Mouse (Mus musculus): ENCODE results near the gene Unc119b. TPM values are rescaled to one million over a fixed set of nuclear protein-coding genes. Genes with fewer than 3 reads are reported as not detected.
A peak's percentile ranks its signal among the peaks of the same experiment; 100 is the strongest.

Gene Unc119b
- polyA plus RNA-seq (2014; fragmentation: Nextera tagmentation; extraction: Ambion mirVana), result 65.3 and 65.4 TPM in 2 replicates

DNA sequence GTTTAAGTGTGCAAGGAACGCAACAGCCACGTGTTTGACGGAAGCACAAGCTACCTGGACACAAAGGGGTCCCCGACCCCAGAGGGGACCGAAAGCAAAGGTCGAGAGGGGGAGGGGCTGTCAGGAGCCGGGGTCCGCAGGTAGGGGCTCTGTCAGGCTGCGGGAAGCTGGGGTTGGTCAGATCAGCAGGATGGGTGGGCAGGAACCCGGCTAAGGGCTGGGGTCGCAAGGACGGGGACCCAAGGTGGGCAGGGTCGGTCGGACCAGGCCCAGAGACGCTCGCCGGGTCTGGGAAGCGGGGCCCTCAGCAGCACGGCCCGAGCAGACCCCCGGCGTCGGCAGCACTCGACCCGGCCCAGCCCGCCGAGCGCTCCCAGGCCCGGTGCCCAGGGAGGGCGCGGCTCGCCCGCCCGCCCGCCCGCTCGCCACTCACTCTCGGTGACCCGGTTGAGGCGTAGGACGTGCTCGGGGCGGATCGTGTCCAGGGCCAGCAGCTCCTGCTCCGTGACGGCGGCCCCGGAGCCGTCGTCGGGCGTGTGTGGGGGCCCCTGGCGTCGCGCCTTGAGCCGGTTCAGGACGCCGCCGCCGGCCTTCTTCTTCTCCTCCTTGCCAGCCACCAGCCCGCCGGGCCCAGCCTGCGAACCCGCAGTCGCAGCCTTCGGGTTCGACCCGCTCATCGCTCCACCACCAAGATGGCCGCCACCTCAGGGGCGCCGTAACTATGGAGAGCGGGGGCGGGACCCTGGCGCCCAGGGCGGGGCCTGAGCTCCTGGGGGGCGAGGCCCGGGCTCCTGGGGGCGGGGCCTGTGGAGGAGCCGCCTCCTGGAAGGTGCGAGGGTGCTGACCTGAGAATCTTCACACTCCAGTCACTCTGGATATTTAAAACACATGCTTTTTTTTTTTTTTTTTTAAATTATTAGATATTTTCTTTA lies at the start of gene Unc119b:
Unc119b (minus strand) TSS at position 742 of the 932 bp plus-strand sequence.
- Histone ChIP-seq H3K4me3 (ENCODE audit: low read depth, low read length) (peak within 1 kb of the TSS; percentile 79), H3K9me3 (ENCODE audit: control insufficient read depth, low read length) (no peaks in the 10 kb centered on the region), H3K36me3 (ENCODE audit: control insufficient read depth, insufficient read depth, low read length) (peaks cover 6% of the 10 kb centered on the region; the same call in 1 of the 2 replicates), H3K4me1 (ENCODE audit: control insufficient read depth, insufficient read depth, low read length) (peaks cover 8% of the 10 kb centered on the region; the same call in 1 of the 2 replicates), H3K27ac (replicated peaks; ENCODE audit: low read depth, low read length) (no peak within 1 kb of the TSS), H3K27me3 (ENCODE audit: control insufficient read depth, insufficient read depth, low read length) (no peaks in the 10 kb centered on the region), H3K4me2 (ENCODE audit: low read depth, severe bottlenecking) (peak within 1 kb of the TSS; percentile 69), H3K9ac (ENCODE audit: low read length) (peak within 1 kb of the TSS; percentile 80)
- WGBS, result under 1% methylated on average over 65 of the region's 81 CpGs
- DNase-seq (ENCODE audit: low spot score), result peak; percentile 92
- peak; percentile 87 for ATAC-seq (ENCODE audit: insufficient number of reproducible peaks, low FRiP score, low TSS enrichment, low read depth)

GRCm38 (mm10) chr5:115183482-115183881 lies 48.7 kb upstream of the Unc119b start:
- Histone ChIP-seq H3K36me3 (ENCODE audit: control insufficient read depth, insufficient read depth, low read length) (no peaks in the 10 kb centered on the region), H3K27ac (replicated peaks; ENCODE audit: low read depth, low read length) (no peak overlapping the region), H3K9ac (ENCODE audit: low read length) (no peak overlapping the region), H3K4me2 (ENCODE audit: low read depth, severe bottlenecking) (no peak overlapping the region), H3K9me3 (ENCODE audit: control insufficient read depth, low read length) (no peaks in the 10 kb centered on the region), H3K4me1 (ENCODE audit: control insufficient read depth, insufficient read depth, low read length) (peaks cover 9% of the 10 kb centered on the region), H3K27me3 (ENCODE audit: control insufficient read depth, insufficient read depth, low read length) (no peaks in the 10 kb centered on the region), H3K4me3 (ENCODE audit: low read depth, low read length) (no peak overlapping the region)
- DNase-seq (ENCODE audit: low spot score) (no peak), ATAC-seq (ENCODE audit: insufficient number of reproducible peaks, low FRiP score, low TSS enrichment, low read depth) (no peak)
- 81% methylated on average over 10 of the region's 10 CpGs for WGBS

DNA sequence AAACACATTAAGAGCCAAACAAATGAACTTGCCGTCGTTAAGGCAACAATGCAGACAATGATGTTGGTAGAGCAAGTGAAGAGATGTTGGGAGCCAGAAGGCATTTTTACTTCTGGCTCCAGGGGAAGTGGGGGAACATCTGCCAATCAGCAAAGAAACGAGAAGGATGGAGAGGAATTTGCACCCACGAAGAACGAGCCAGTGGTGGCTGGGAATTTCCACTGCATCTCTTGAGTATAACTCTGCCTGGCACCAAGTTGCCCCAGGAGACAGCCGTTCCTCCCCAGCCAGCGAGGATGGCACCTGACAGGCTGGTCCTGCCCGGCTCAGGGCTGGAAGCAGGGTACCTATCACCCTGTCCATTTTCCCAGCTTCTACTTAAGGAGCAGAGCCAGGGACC lies 48.1 kb upstream of the Unc119b start:
- no peak overlapping the region for H3K4me3 ChIP-seq (ENCODE audit: low read depth, low read length)
- no peak for ATAC-seq (ENCODE audit: insufficient number of reproducible peaks, low FRiP score, low TSS enrichment, low read depth)

DNA sequence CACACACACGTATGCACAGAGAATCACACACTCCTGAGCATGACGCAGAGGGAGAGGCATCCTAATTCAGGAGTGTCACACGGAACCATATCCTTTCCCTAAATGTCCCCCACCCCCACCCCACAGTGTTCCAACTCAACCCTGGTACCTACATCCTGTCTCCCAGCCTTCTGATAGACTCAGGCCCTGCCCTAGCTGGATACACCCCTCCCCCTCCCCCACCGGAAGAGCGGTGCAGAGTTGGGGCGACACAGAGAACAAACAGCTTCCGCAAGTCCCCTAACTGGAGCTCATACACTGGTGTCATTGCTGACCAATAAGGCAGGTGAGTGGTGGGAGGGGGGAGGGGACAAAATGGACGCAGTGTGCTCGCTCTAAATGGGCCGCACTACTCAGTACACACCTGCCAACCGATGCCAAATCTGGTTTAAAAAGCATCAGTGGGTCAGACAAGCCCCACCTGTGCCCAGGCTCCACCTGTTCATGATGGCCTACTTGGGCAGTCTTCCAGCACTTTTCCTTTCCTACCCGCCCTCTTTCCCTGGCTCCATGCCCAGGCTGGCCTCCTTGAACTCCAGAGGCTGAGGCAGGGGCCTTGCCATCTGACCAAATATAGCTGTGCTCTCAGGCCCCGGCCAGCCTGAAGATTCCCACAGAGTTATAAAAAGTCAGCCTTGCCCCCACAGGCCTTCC lies 46.6 kb upstream of the Unc119b start:
- H3K4me1 ChIP-seq (ENCODE audit: control insufficient read depth, insufficient read depth, low read length), result no peaks in the 10 kb centered on the region
- H3K9ac ChIP-seq (ENCODE audit: low read length), result no peak overlapping the region
- H3K4me3 ChIP-seq (ENCODE audit: low read depth, low read length), result no peak overlapping the region
- H3K27me3 ChIP-seq (ENCODE audit: control insufficient read depth, insufficient read depth, low read length), result no peaks in the 10 kb centered on the region
- DNase-seq (ENCODE audit: low spot score) (no peak), ATAC-seq (ENCODE audit: insufficient number of reproducible peaks, low FRiP score, low TSS enrichment, low read depth) (no peak)
- no peaks in the 10 kb centered on the region for H3K9me3 ChIP-seq (ENCODE audit: control insufficient read depth, low read length)
- no peaks in the 10 kb centered on the region for H3K36me3 ChIP-seq (ENCODE audit: control insufficient read depth, insufficient read depth, low read length)
- no peak overlapping the region for H3K4me2 ChIP-seq (ENCODE audit: low read depth, severe bottlenecking)
- H3K27ac ChIP-seq (replicated peaks; ENCODE audit: low read depth, low read length), result no peak overlapping the region
- WGBS, result 85% methylated on average over 13 of the region's 13 CpGs

More for the DNA sequence above, 48.1 kb upstream of the Unc119b start:
- H3K9me3 ChIP-seq (ENCODE audit: control insufficient read depth, low read length), result no peaks in the 10 kb centered on the region
- WGBS, result 78% methylated on average over 8 of the region's 8 CpGs
- peaks cover 9% of the 10 kb centered on the region for H3K4me1 ChIP-seq (ENCODE audit: control insufficient read depth, insufficient read depth, low read length)
- H3K27ac ChIP-seq (replicated peaks; ENCODE audit: low read depth, low read length), result no peak overlapping the region
- no peak overlapping the region for H3K4me2 ChIP-seq (ENCODE audit: low read depth, severe bottlenecking)
- H3K27me3 ChIP-seq (ENCODE audit: control insufficient read depth, insufficient read depth, low read length), result no peaks in the 10 kb centered on the region
- DNase-seq (ENCODE audit: low spot score), result no peak
- H3K9ac ChIP-seq (ENCODE audit: low read length), result no peak overlapping the region
- no peaks in the 10 kb centered on the region for H3K36me3 ChIP-seq (ENCODE audit: control insufficient read depth, insufficient read depth, low read length)

DNA sequence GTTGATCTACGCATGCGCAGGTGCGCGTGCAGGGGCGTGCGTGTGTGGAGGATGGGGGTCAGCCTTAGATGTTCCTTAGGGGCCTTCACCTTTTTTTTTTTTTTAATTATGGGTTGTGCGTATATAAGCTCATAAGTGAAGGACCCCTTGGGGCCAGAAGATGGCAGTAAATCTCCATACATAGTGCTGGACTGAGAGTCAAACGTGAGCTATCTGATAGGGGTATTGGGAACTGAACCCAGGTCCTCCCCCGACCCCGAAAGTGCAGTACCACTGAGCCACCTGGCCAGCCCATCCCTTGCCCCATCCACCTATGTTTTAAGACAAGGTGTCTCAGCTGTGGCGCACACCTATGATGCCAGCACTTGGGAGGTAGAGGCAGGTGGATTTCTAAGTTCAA lies 44.8 kb upstream of the Unc119b start:
- Histone ChIP-seq H3K27ac (replicated peaks; ENCODE audit: low read depth, low read length) (no peak overlapping the region), H3K4me2 (ENCODE audit: low read depth, severe bottlenecking) (no peak overlapping the region), H3K4me1 (ENCODE audit: control insufficient read depth, insufficient read depth, low read length) (no peaks in the 10 kb centered on the region), H3K36me3 (ENCODE audit: control insufficient read depth, insufficient read depth, low read length) (no peaks in the 10 kb centered on the region), H3K27me3 (ENCODE audit: control insufficient read depth, insufficient read depth, low read length) (no peaks in the 10 kb centered on the region), H3K4me3 (ENCODE audit: low read depth, low read length) (no peak overlapping the region), H3K9me3 (ENCODE audit: control insufficient read depth, low read length) (no peaks in the 10 kb centered on the region), H3K9ac (ENCODE audit: low read length) (no peak overlapping the region)
- no peak for DNase-seq (ENCODE audit: low spot score)
- ATAC-seq (ENCODE audit: insufficient number of reproducible peaks, low FRiP score, low TSS enrichment, low read depth), result no peak
- WGBS, result 92% methylated on average over 11 of the region's 11 CpGs

DNA sequence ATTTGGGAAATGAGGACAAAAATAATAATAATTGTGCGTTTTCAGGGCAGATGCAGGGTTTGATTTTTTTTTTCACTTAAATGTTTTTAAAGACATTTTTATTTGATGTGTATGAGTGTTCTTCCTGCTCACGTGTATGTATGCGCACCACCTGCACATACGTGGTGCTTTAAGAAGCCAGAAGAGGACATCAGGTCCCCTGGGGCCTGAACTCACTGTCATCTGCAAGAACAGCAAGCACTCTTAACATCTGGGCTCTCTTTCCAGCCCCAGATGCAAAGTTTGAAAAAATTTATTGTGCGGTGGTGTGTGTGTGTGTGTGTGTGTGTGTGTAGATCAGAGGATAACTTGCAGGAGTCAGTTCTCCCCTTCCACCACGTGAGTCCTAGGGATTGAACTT lies 43.1 kb upstream of the Unc119b start:
- Histone ChIP-seq H3K27me3 (ENCODE audit: control insufficient read depth, insufficient read depth, low read length) (no peaks in the 10 kb centered on the region), H3K9ac (ENCODE audit: low read length) (no peak overlapping the region), H3K36me3 (ENCODE audit: control insufficient read depth, insufficient read depth, low read length) (no peaks in the 10 kb centered on the region), H3K4me2 (ENCODE audit: low read depth, severe bottlenecking) (no peak overlapping the region), H3K4me1 (ENCODE audit: control insufficient read depth, insufficient read depth, low read length) (no peaks in the 10 kb centered on the region), H3K27ac (replicated peaks; ENCODE audit: low read depth, low read length) (no peak overlapping the region), H3K4me3 (ENCODE audit: low read depth, low read length) (no peak overlapping the region), H3K9me3 (ENCODE audit: control insufficient read depth, low read length) (no peaks in the 10 kb centered on the region)
- ATAC-seq (ENCODE audit: insufficient number of reproducible peaks, low FRiP score, low TSS enrichment, low read depth), result no peak
- no peak for DNase-seq (ENCODE audit: low spot score)
- 85% methylated on average over 6 of the region's 6 CpGs for WGBS

DNA sequence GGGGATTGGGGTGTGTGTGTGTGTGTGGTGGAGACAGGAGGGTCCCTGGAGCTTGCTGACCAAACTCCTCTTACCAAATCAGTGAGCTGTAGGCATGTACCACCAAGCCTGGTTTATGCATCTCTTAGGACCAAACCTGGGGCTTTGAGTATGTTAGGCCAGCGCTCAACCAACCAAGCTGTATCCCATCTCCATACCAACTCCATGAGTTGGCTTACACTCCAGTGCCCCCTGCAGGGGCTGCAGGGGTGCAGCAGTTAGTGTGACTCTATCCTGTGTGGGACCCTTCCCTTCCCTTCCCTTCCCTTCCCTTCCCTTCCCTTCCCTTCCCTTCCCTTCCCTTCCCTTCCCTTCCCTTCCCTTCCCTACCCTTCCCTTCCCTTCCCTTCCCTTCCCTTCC lies 39.8 kb upstream of the Unc119b start:
- Histone ChIP-seq H3K9ac (ENCODE audit: low read length) (no peak overlapping the region), H3K9me3 (ENCODE audit: control insufficient read depth, low read length) (no peaks in the 10 kb centered on the region), H3K4me3 (ENCODE audit: low read depth, low read length) (no peak overlapping the region), H3K36me3 (ENCODE audit: control insufficient read depth, insufficient read depth, low read length) (no peaks in the 10 kb centered on the region), H3K27me3 (ENCODE audit: control insufficient read depth, insufficient read depth, low read length) (no peaks in the 10 kb centered on the region), H3K4me2 (ENCODE audit: low read depth, severe bottlenecking) (no peak overlapping the region), H3K4me1 (ENCODE audit: control insufficient read depth, insufficient read depth, low read length) (no peaks in the 10 kb centered on the region), H3K27ac (replicated peaks; ENCODE audit: low read depth, low read length) (no peak overlapping the region)
- no peak for DNase-seq (ENCODE audit: low spot score)
- 78% methylated on average over 1 of the region's 1 CpGs for WGBS
- no peak for ATAC-seq (ENCODE audit: insufficient number of reproducible peaks, low FRiP score, low TSS enrichment, low read depth)

GRCm38 (mm10) chr5:115170150-115170549 lies 35.4 kb upstream of the Unc119b start:
- H3K4me1 ChIP-seq (ENCODE audit: control insufficient read depth, insufficient read depth, low read length), result peaks cover 12% of the 10 kb centered on the region; the same call in 1 of the 2 replicates
- no peaks in the 10 kb centered on the region for H3K27me3 ChIP-seq (ENCODE audit: control insufficient read depth, insufficient read depth, low read length)
- H3K27ac ChIP-seq (replicated peaks; ENCODE audit: low read depth, low read length), result no peak overlapping the region
- ATAC-seq (ENCODE audit: insufficient number of reproducible peaks, low FRiP score, low TSS enrichment, low read depth) (no peak), DNase-seq (ENCODE audit: low spot score) (no peak)
- no peaks in the 10 kb centered on the region for H3K9me3 ChIP-seq (ENCODE audit: control insufficient read depth, low read length)
- no peaks in the 10 kb centered on the region for H3K36me3 ChIP-seq (ENCODE audit: control insufficient read depth, insufficient read depth, low read length)
- no peak overlapping the region for H3K4me3 ChIP-seq (ENCODE audit: low read depth, low read length)
- 80% methylated on average over 8 of the region's 8 CpGs for WGBS
- no peak overlapping the region for H3K9ac ChIP-seq (ENCODE audit: low read length)
- no peak overlapping the region for H3K4me2 ChIP-seq (ENCODE audit: low read depth, severe bottlenecking)
